Mouse (Mus musculus) G1E (cell line): Measurements from ENCODE around the gene Fbxo11. TPM values are rescaled to one million over a fixed set of nuclear protein-coding genes. Genes with fewer than 3 reads are reported as not detected.
A peak's percentile ranks its signal among the peaks of the same experiment; 100 is the strongest.
"Not testable (repeated sequence)": the region's sequence is repeated elsewhere in the genome, so short reads cannot be mapped to it uniquely, and the experiment has no call there.

ENCODE experiments used
- ATAC-seq: 2 replicates; pipeline ENCODE4 v1.8.0; 2016; ENCODE audit warnings: mild to moderate bottlenecking; ENCODE audit not compliant: insufficient number of reproducible peaks, poor library complexity, low FRiP score, severe bottlenecking; ENCODE audit errors: extremely low read depth
- DNase-seq: peaks from one replicate; pipeline ENCODE4 v3.0.0; 2012; ENCODE audit warnings: low spot score
- H3K27me3 ChIP-seq: 2 replicates; pipeline ENCODE4 v1.6.1; 2012; ENCODE audit warnings: mild to moderate bottlenecking, low read length, inconsistent platforms; ENCODE audit not compliant: insufficient read depth
- H3K36me3 ChIP-seq: replicated peaks from 2 replicates; pipeline ENCODE3; 2012; ENCODE audit warnings: mild to moderate bottlenecking, inconsistent platforms
- H3K4me1 ChIP-seq: 2 replicates; pipeline ENCODE4 v1.6.1; 2012; ENCODE audit warnings: low read depth, low read length, inconsistent platforms, mixed read lengths; ENCODE audit not compliant: insufficient read depth
- H3K4me3 ChIP-seq: 2 replicates; pipeline ENCODE4 v1.5.1; 2012; ENCODE audit warnings: low read depth, mild to moderate bottlenecking, inconsistent platforms, low read length, moderate library complexity, mixed read lengths
- H3K9me3 ChIP-seq: replicated peaks from 2 replicates; pipeline ENCODE4 v1.6.1; 2012; ENCODE audit warnings: inconsistent platforms
- CTCF ChIP-seq: IDR thresholded peaks from 2 replicates; pipeline ENCODE4 v1.5.1; 2012; ENCODE audit warnings: low read depth, low read length, inconsistent platforms, mixed read lengths
- GATA1 ChIP-seq: IDR thresholded peaks from 2 replicates; pipeline ENCODE4 v1.6.1; 2012; ENCODE audit warnings: borderline replicate concordance, low read length, inconsistent platforms, mixed read lengths
- GATA2 ChIP-seq: IDR thresholded peaks from 2 replicates; pipeline ENCODE4 v1.6.1; 2012; ENCODE audit warnings: low read depth, low read length, inconsistent platforms, borderline replicate concordance
- POLR2AphosphoS5 ChIP-seq: IDR thresholded peaks from 2 replicates; pipeline ENCODE4 v1.6.1; 2012; ENCODE audit warnings: low read depth, low read length, inconsistent platforms; ENCODE audit not compliant: insufficient replicate concordance
- TAL1 ChIP-seq: conservative IDR thresholded peaks from 2 replicates; pipeline ENCODE4 v1.6.1; 2012; ENCODE audit warnings: low read depth, low read length, inconsistent platforms, mixed read lengths
- polyA plus RNA-seq: library from polyadenylated mRNA; stranded (reverse); fragments of >175 nt; gene quantifications from 2 replicates; pipeline ENCODE4 v1.2.3, GENCODE M21; 2012
- total RNA-seq, 2 experiments: library from RNA; stranded (forward) in 1 of 2; stranded (reverse) in 1 of 2; fragments of 200-1000 nt in 1 of 2; fragments of >200 nt in 1 of 2; fragmentation: Nextera tagmentation in 1 of 2; gene quantifications; 2 replicates each; pipeline ENCODE4 v1.2.3; 2014 to 2017

The Fbxo11 gene
- total and polyA plus RNA-seq, 3 experiments: 2.9 to 78.7 (median 25.8) TPM

GRCm38 (mm10) chr17:87963081-87964075, 101.7 kb downstream of the Fbxo11 start:
- no peak for DNase-seq
- H3K36me3 ChIP-seq: no peaks in the 10 kb centered on the region
- peaks cover 2% of the 10 kb centered on the region; the same call in 1 of the 2 replicates for H3K4me1 ChIP-seq
- no peak for TF ChIP-seq CTCF
- TF ChIP-seq GATA2: no peak
- TF ChIP-seq POLR2AphosphoS5: no peak
- TF ChIP-seq GATA1: no peak
- TF ChIP-seq TAL1: no peak
- no peaks in the 10 kb centered on the region for H3K27me3 ChIP-seq
- ATAC-seq: no peak
- H3K9me3 ChIP-seq: no peaks in the 10 kb centered on the region
- H3K4me3 ChIP-seq: no peak overlapping the region

GRCm38 (mm10) chr17:87959931-87960330, 105.2 kb downstream of the Fbxo11 start:
- peaks cover 26% of the 10 kb centered on the region for H3K4me1 ChIP-seq
- not testable (repeated sequence) for H3K36me3 ChIP-seq, H3K27me3 ChIP-seq, H3K9me3 ChIP-seq, H3K4me3 ChIP-seq, ATAC-seq, DNase-seq

GRCm38 (mm10) chr17:87959406-87959805, 105.7 kb downstream of the Fbxo11 start:
- peaks cover 11% of the 10 kb centered on the region; the same call in 1 of the 2 replicates for H3K9me3 ChIP-seq
- not testable (repeated sequence) for H3K4me3 ChIP-seq, ATAC-seq, H3K36me3 ChIP-seq, H3K27me3 ChIP-seq, DNase-seq
- peaks cover 29% of the 10 kb centered on the region for H3K4me1 ChIP-seq

GRCm38 (mm10) chr17:87958283-87958682, 106.8 kb downstream of the Fbxo11 start:
- H3K4me1 ChIP-seq: peaks cover 38% of the 10 kb centered on the region
- ATAC-seq (no peak), DNase-seq (no peak)
- H3K36me3 ChIP-seq: no peaks in the 10 kb centered on the region
- H3K4me3 ChIP-seq: no peak overlapping the region
- no peak for TF ChIP-seq GATA2
- TF ChIP-seq CTCF: peak; percentile 29; the same call in 1 of the 2 replicates
- peaks cover 13% of the 10 kb centered on the region; the same call in 1 of the 2 replicates for H3K9me3 ChIP-seq
- H3K27me3 ChIP-seq: no peaks in the 10 kb centered on the region

- peaks cover 13% of the 10 kb centered on the region; the same call in 1 of the 2 replicates for H3K9me3 ChIP-seq
- no peak overlapping the region for H3K4me3 ChIP-seq
- ATAC-seq (no peak; the same call in 1 of the 2 replicates), DNase-seq (no peak)
- no peaks in the 10 kb centered on the region for H3K36me3 ChIP-seq
- no peaks in the 10 kb centered on the region for H3K27me3 ChIP-seq
- peaks cover 41% of the 10 kb centered on the region for H3K4me1 ChIP-seq
- TF ChIP-seq TAL1 (no peak), GATA1 (no peak), GATA2 (no peak)
Observed at GRCm38 (mm10) chr17:87957096-87957840, 107.8 kb downstream of the Fbxo11 start.

- H3K4me3 ChIP-seq, H3K27me3 ChIP-seq, DNase-seq, H3K36me3 ChIP-seq, ATAC-seq: not testable (repeated sequence)
- H3K4me1 ChIP-seq: peaks cover 44% of the 10 kb centered on the region
- H3K9me3 ChIP-seq: peaks cover 13% of the 10 kb centered on the region; the same call in 1 of the 2 replicates
Observed at GRCm38 (mm10) chr17:87954618-87955124, 110.4 kb downstream of the Fbxo11 start.
